Mouse (Mus musculus) E14TG2a.4 (cell line): ENCODE measurements around the gene Kcnab2.

Experiments used
- H3K27me3 ChIP-seq: 2 replicates; pipeline ENCODE4 v1.6.1; 2014; ENCODE audit warnings: low read length, control low read depth; ENCODE audit not compliant: insufficient read depth
- H3K36me3 ChIP-seq: 2 replicates; pipeline ENCODE4 v1.6.1; 2014; ENCODE audit warnings: low read length, control low read depth; ENCODE audit not compliant: insufficient read depth
- H3K4me1 ChIP-seq: replicated peaks from 2 replicates; pipeline ENCODE4 v1.6.1; 2014; ENCODE audit warnings: low read depth, low read length, control low read depth
- H3K4me3 ChIP-seq: replicated peaks from 2 replicates; pipeline ENCODE4 v1.5.1; 2014; ENCODE audit warnings: mild to moderate bottlenecking, low read length
- H3K9me3 ChIP-seq: 2 replicates; pipeline ENCODE4 v1.6.1; 2014; ENCODE audit warnings: low read length, control low read depth
- CTCF ChIP-seq: conservative IDR thresholded peaks from 2 replicates; pipeline ENCODE4 v1.5.1; 2014; ENCODE audit warnings: low read length
- NANOG ChIP-seq: IDR thresholded peaks from 2 replicates; pipeline ENCODE4 v1.6.1; 2014; ENCODE audit warnings: borderline replicate concordance, low read length, mixed read lengths
- POU5F1 ChIP-seq: IDR thresholded peaks from 2 replicates; pipeline ENCODE4 v1.6.1; 2014; ENCODE audit warnings: low read length, borderline replicate concordance

The Kcnab2 gene

GRCm38 (mm10) chr4:152446178-152446577 lies 31.5 kb downstream of the Kcnab2 start:
- TF ChIP-seq POU5F1 (no peak), NANOG (no peak), CTCF (no peak)
- no peaks in the 10 kb centered on the region for H3K27me3 ChIP-seq
- peaks cover 47% of the 10 kb centered on the region for H3K4me1 ChIP-seq
- 0 out of 2 replicates have a peak overlapping the region, but pooled peaks have one; percentile 10 for H3K4me3 ChIP-seq
- H3K36me3 ChIP-seq, result no peaks in the 10 kb centered on the region
- H3K9me3 ChIP-seq, result peaks cover 7% of the 10 kb centered on the region; the same call in 1 of the 2 replicates

DNA sequence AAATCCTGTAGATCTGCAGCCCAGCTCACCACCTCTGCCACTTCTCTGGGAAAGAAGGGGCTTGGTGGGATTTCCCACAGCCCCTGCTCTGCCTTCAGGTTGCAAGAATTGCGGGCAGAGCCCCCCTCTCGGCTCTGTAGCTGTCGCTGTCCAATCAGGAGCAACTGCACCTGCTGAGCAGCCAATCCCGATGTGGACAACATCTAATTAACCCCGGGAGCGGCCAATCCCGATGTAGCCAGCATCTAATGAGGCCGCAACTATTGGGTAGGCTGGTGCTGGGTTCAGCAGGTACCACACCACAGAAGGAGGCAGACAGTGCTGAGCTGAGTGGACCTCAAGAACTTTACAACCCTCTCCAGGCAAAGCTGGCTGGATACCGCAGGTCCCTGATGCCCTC lies 36.1 kb downstream of the Kcnab2 start:
- H3K9me3 ChIP-seq, result peaks cover 7% of the 10 kb centered on the region; the same call in 1 of the 2 replicates
- TF ChIP-seq POU5F1 (no peak), NANOG (no peak), CTCF (no peak)
- no peaks in the 10 kb centered on the region for H3K36me3 ChIP-seq
- H3K27me3 ChIP-seq, result no peaks in the 10 kb centered on the region
- no peak overlapping the region for H3K4me3 ChIP-seq
- peaks cover 44% of the 10 kb centered on the region for H3K4me1 ChIP-seq

DNA sequence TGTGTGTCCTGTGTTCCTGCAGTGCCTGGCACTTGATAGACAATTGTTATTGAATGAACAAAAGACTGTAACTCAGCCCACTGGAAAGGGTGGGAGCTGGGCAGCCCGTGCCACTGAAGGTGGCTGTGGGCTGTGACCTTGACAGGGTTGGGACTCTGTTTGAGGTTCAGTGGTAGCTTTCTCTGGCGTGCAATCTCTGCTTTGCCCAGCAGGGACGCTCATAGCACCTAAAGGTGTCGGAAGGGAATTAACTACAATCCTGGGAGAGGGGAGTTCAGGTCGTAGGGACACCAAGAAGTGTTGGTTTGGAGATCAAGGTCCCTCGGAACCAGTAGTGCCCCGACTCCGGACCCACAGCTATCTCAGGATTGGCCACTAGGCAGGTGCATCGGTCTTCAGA lies 36.8 kb downstream of the Kcnab2 start:
- H3K4me3 ChIP-seq, result no peak overlapping the region
- H3K4me1 ChIP-seq, result peaks cover 42% of the 10 kb centered on the region
- H3K27me3 ChIP-seq, result no peaks in the 10 kb centered on the region
- H3K36me3 ChIP-seq, result no peaks in the 10 kb centered on the region
- H3K9me3 ChIP-seq, result peaks cover under 1% of the 10 kb centered on the region; the same call in 1 of the 2 replicates
- no peak for TF ChIP-seq POU5F1
- TF ChIP-seq CTCF, result peak; percentile 44

DNA sequence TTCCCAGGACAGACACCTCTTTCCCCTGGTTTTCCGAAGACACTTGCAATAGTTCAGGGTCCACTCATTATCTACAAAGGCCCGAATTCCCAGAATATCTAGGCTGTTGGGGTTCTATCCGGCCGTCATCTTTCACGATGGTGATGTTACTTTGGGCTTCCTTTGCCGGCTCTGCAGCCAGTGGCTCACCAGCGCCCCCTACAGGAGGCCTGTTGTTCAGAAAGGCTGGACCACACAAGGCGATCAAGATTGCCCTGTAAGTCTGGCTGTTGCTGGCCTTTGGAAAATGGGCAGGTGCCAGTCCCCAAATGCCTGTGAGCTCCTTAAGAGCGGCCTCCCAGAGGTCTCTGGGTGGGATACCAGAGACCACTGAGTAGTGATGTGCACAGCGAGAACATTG lies 42.4 kb downstream of the Kcnab2 start:
- TF ChIP-seq POU5F1 (no peak), CTCF (peak; percentile 50), NANOG (no peak)
- no peak overlapping the region for H3K4me3 ChIP-seq
- H3K27me3 ChIP-seq, result peaks cover 4% of the 10 kb centered on the region; the same call in 1 of the 2 replicates
- H3K9me3 ChIP-seq, result no peaks in the 10 kb centered on the region
- H3K4me1 ChIP-seq, result peaks cover 26% of the 10 kb centered on the region
- H3K36me3 ChIP-seq, result no peaks in the 10 kb centered on the region

DNA sequence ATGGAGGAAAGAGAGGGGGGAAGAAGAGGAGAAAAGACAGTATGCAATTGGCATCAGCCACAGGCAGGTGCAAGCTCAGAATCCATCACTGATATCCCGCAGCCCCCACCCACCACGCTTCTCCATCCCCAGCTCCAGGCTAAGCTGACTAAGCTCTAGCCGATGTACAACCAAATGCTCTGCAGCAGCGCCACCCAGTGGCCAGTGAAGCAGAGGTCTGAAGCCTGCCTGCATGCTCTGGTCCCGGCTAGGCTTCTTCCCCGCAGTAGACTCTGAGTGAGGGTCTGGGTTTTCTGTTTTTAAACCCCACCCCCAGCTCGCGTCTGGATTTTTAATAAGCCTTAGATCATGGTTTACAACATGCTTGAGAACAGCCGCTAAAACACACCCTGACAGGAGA lies 42.8 kb downstream of the Kcnab2 start:
- H3K36me3 ChIP-seq, result no peaks in the 10 kb centered on the region
- no peak overlapping the region for H3K4me3 ChIP-seq
- TF ChIP-seq POU5F1, result no peak
- peak; percentile 44 for TF ChIP-seq CTCF
- peaks cover 26% of the 10 kb centered on the region for H3K4me1 ChIP-seq
- H3K27me3 ChIP-seq, result peaks cover 4% of the 10 kb centered on the region; the same call in 1 of the 2 replicates
- no peaks in the 10 kb centered on the region for H3K9me3 ChIP-seq

GRCm38 (mm10) chr4:152432308-152432707 lies 45.4 kb downstream of the Kcnab2 start:
- no peak for TF ChIP-seq POU5F1
- peak; percentile 99 for TF ChIP-seq CTCF
- Histone ChIP-seq H3K27me3 (peaks cover 4% of the 10 kb centered on the region; the same call in 1 of the 2 replicates), H3K4me3 (no peak overlapping the region)

GRCm38 (mm10) chr4:152428259-152428658 lies 49.4 kb downstream of the Kcnab2 start:
- TF ChIP-seq NANOG, result no peak
- no peak for TF ChIP-seq CTCF
- no peak for TF ChIP-seq POU5F1
- no peaks in the 10 kb centered on the region for H3K9me3 ChIP-seq
- peaks cover 4% of the 10 kb centered on the region; the same call in 1 of the 2 replicates for H3K27me3 ChIP-seq
- H3K4me1 ChIP-seq, result peaks cover 41% of the 10 kb centered on the region
- H3K36me3 ChIP-seq, result no peaks in the 10 kb centered on the region
- no peak overlapping the region for H3K4me3 ChIP-seq

More at GRCm38 (mm10) chr4:152432308-152432707, 45.4 kb downstream of the Kcnab2 start:
- Histone ChIP-seq H3K4me1 (peaks cover 28% of the 10 kb centered on the region), H3K36me3 (no peaks in the 10 kb centered on the region), H3K9me3 (no peaks in the 10 kb centered on the region)

DNA sequence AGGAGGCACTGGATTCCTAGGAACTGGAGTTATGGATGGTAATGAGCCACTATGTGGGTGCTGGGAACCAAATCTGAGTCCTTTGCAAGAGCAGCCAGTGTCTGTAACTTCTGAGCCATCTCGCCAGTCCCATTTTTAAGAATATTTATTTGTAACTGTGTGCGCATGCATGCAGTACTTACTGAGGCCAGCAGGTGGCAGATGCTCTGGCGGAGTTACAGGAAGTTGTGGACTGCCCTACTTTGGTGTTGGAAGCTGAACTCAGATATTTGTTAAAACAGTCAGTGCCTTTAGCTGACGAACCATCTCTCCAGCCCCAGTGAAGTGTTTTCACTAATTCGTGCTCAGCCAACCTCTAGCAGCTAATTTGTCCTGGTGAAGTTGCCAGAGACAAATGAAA lies 52.7 kb downstream of the Kcnab2 start:
- no peak for TF ChIP-seq POU5F1
- TF ChIP-seq CTCF, result peak; percentile 96
- no peak for TF ChIP-seq NANOG
- H3K9me3 ChIP-seq, result no peaks in the 10 kb centered on the region
- H3K36me3 ChIP-seq, result no peaks in the 10 kb centered on the region
- no peaks in the 10 kb centered on the region for H3K27me3 ChIP-seq
- peaks cover 29% of the 10 kb centered on the region for H3K4me1 ChIP-seq
- no peak overlapping the region for H3K4me3 ChIP-seq

- Histone ChIP-seq H3K27me3 (no peaks in the 10 kb centered on the region), H3K4me3 (no peak overlapping the region), H3K4me1 (peaks cover 29% of the 10 kb centered on the region), H3K9me3 (no peaks in the 10 kb centered on the region), H3K36me3 (no peaks in the 10 kb centered on the region)
- no peak for TF ChIP-seq CTCF
- no peak for TF ChIP-seq NANOG
- TF ChIP-seq POU5F1, result no peak
Observed at GRCm38 (mm10) chr4:152424341-152424740, 53.3 kb downstream of the Kcnab2 start.
